Mouse (Mus musculus): Measurements from ENCODE around the gene Ankrd31. TPM values are rescaled to one million over a fixed set of nuclear protein-coding genes. Genes with fewer than 3 reads are reported as not detected.

The Ankrd31 gene
- total RNA-seq (2023): not detected

GRCm38 (mm10) chr13:96748109-96748845 lies at the start of gene Ankrd31:
Gene Ankrd31, plus strand, starts transcription at chr13:96748272.

GRCm38 (mm10) chr13:96923999-96924961 lies 176.2 kb downstream of the Ankrd31 start, which contains the start of gene Gcnt4:
Gene Gcnt4, plus strand, starts transcription at chr13:96924689.

Other genes starting within 250 kb of the Ankrd31 start
- 10 to 100 TPM; 11.8 to 14.6 TPM for gene Polk, start 205.7 kb upstream of the Ankrd31 start, total RNA-seq (2023)
- gene Col4a3bp, start 205.7 kb upstream of the Ankrd31 start, total RNA-seq (2023): 10 to 100 TPM; 66.3 to 69.8 TPM
- 10 to 100 TPM; 80.4 to 92.1 TPM for gene Hmgcr, start 77.3 kb upstream of the Ankrd31 start, total RNA-seq (2023)
- gene Gcnt4, start 176.4 kb downstream of the Ankrd31 start, total RNA-seq (2023): under 1 TPM; 0.12 to 0.15 TPM

Measured in T-cell, adult 66 days (primary cell).